Mouse (Mus musculus) erythroblast, embryonic 14.5 days (primary cell): ENCODE measurements around the gene Sesn1. TPM values are rescaled to one million over a fixed set of nuclear protein-coding genes. Genes with fewer than 3 reads are reported as not detected.

Experiments used
- H3K27me3 ChIP-seq: 2 replicates; pipeline ENCODE4 v1.6.1; 2012; ENCODE audit warnings: inconsistent platforms; ENCODE audit not compliant: control insufficient read depth
- H3K36me3 ChIP-seq: 2 replicates; pipeline ENCODE4 v1.6.1; 2012; ENCODE audit warnings: mild to moderate bottlenecking, inconsistent platforms; ENCODE audit not compliant: control insufficient read depth
- H3K4me1 ChIP-seq: 2 replicates; pipeline ENCODE4 v1.6.1; 2012; ENCODE audit warnings: inconsistent platforms; ENCODE audit not compliant: control insufficient read depth
- H3K4me3 ChIP-seq: replicated peaks from 2 replicates; pipeline ENCODE3; 2012; ENCODE audit warnings: moderate library complexity, mild to moderate bottlenecking, inconsistent platforms
- H3K9me3 ChIP-seq: 2 replicates; pipeline ENCODE4 v1.6.1; 2012; ENCODE audit warnings: low read length, inconsistent platforms, mixed read lengths; ENCODE audit not compliant: control insufficient read depth
- GATA1 ChIP-seq: IDR thresholded peaks from 2 replicates; pipeline ENCODE4 v1.6.1; 2012; ENCODE audit warnings: low read length, inconsistent platforms, mixed read lengths
- TAL1 ChIP-seq: IDR thresholded peaks from 3 replicates; pipeline ENCODE4 v1.6.1; 2012; ENCODE audit warnings: low read length, inconsistent platforms, mixed read lengths
- polyA plus RNA-seq: library from polyadenylated mRNA; stranded (reverse); fragments of >175 nt; gene quantifications from 2 replicates; pipeline ENCODE4 v1.2.3, GENCODE M21; 2012

The Sesn1 gene
- polyA plus RNA-seq, 1 experiment: 0.38 TPM

DNA sequence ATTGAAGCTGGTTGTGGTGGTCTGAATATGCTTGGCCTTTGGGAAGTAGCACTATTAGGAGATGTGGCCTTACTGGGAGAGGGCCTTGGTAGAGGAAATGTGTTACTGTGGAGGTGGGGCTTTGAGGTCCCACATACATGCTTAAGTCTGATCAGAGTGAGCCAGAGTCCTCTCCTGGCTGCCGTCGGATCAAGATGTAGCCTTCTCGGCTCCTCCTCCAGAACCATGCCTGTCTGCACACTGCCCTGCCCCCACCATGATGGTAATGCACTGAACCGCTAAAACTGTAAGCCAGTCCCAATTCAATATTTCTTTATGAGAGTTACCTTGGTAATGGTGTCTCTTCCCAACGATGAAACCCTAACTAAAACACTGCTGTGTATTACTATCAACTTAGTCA is 19.5 kb downstream of the Sesn1 start:
- H3K9me3 ChIP-seq: no peaks in the 10 kb centered on the region
- H3K4me1 ChIP-seq: peaks cover 26% of the 10 kb centered on the region
- H3K36me3 ChIP-seq: no peaks in the 10 kb centered on the region
- no peak overlapping the region for H3K4me3 ChIP-seq
- no peak for TF ChIP-seq GATA1
- TF ChIP-seq TAL1: no peak
- H3K27me3 ChIP-seq: no peaks in the 10 kb centered on the region

DNA sequence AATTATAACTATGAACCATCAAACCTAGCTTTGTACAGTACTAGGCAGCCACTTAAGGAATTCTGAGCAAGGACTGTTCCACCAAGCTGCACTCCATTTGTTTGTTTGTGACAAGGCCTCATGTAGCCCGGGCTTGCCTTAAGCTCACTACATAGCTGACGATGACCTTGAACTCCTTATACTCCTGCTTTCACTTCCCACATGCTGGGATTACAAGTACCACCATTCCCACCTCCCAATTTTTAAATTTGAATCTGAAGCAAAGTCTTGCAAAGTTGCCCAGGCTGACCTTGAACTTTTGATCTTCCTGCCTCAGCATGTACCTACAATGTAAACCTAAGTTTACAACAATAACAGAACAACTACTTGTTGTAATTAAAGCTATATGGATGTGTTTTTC is 20.2 kb downstream of the Sesn1 start:
- no peaks in the 10 kb centered on the region for H3K27me3 ChIP-seq
- TF ChIP-seq GATA1: no peak
- no peak for TF ChIP-seq TAL1
- H3K9me3 ChIP-seq: no peaks in the 10 kb centered on the region
- H3K36me3 ChIP-seq: no peaks in the 10 kb centered on the region
- peaks cover 26% of the 10 kb centered on the region for H3K4me1 ChIP-seq
- no peak overlapping the region for H3K4me3 ChIP-seq

DNA sequence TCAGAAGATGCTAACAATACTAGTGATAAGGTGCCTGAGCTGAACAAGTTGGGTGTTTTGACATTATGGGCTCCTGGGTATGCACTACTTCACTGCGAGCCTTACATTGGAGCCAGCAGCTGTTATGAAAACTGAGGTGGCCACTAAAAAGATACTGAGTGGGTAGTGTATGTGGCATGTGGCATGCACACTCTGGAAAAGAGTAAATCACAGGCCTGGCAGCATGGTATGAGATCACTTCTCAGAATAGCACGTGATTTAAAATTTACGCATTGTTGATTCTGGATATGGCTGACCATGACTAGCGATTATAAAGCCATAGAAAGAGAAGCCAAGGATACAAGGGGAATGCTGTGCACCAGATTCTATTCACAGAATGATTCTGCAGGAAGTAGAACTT is 20.7 kb downstream of the Sesn1 start:
- H3K36me3 ChIP-seq: no peaks in the 10 kb centered on the region
- H3K27me3 ChIP-seq: no peaks in the 10 kb centered on the region
- no peak overlapping the region for H3K4me3 ChIP-seq
- no peak for TF ChIP-seq GATA1
- TF ChIP-seq TAL1: no peak
- no peaks in the 10 kb centered on the region for H3K9me3 ChIP-seq
- peaks cover 24% of the 10 kb centered on the region for H3K4me1 ChIP-seq

DNA sequence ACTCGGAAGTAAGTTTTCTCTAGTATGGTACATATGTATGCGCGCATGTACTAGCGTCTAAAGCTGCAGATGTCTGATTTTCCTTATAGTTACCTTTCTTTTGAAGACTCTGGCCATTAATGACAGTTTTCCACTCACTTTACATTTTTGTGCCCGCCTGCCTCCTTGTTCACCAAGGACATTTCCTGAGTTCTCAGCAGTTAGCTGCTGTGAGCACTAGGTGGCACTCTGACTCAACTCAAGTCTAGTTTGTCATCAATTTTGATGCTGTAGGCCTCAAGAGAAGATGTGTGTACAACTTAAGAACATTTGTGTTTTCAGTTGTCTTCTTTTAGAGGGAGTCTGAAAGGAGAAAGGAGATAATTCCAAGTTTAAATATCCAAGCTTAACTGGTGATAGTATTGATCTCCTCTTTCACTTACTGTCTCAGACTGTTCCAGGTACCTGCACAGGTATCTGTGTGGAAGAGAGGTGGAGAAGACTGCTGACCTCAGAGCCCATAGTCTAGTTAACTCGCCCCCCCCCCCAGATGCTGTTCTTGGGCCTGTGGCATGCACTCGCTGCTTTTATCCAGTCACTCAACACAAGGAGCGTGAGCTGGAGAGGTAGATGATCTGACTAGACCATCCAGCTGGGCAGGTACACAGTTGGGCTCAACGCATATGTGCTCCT is 21.3 kb downstream of the Sesn1 start:
- Histone ChIP-seq H3K27me3 (no peaks in the 10 kb centered on the region), H3K9me3 (no peaks in the 10 kb centered on the region), H3K4me3 (no peak overlapping the region), H3K36me3 (no peaks in the 10 kb centered on the region), H3K4me1 (peaks cover 22% of the 10 kb centered on the region)
- TF ChIP-seq TAL1 (no peak), GATA1 (no peak)

DNA sequence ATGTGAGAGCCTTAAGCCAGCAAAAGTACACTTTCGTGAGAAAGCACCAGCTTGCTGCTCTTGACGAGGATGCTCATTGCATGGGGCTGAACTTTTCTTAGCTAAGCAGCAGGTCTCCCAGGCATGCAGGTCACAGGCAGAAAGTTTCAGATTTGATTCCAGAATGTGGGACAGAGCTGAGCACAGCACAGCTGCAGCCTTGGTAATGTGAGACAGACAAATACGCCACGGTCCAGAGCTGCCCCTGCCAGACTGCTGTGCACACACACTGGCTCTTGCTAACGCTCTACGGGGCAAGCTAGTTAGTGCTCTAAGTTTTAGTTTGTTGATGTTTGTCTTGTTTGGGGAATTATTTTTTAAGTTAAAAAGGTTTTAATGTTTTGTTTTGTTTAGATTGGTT is 22.5 kb downstream of the Sesn1 start:
- peaks cover 15% of the 10 kb centered on the region for H3K4me1 ChIP-seq
- no peak overlapping the region for H3K4me3 ChIP-seq
- H3K36me3 ChIP-seq: peaks cover 5% of the 10 kb centered on the region
- H3K27me3 ChIP-seq: no peaks in the 10 kb centered on the region
- TF ChIP-seq GATA1 (no peak), TAL1 (no peak)
- 0 out of 2 replicates have a peak, but pooled peaks cover 2% of the 10 kb centered on the region for H3K9me3 ChIP-seq

- Histone ChIP-seq H3K9me3 (0 out of 2 replicates have a peak, but pooled peaks cover 2% of the 10 kb centered on the region), H3K36me3 (peaks cover 7% of the 10 kb centered on the region), H3K4me1 (peaks cover 3% of the 10 kb centered on the region), H3K4me3 (no peak overlapping the region), H3K27me3 (no peaks in the 10 kb centered on the region)
- no peak for TF ChIP-seq TAL1
- no peak for TF ChIP-seq GATA1
These were observed 24.4 kb downstream of the Sesn1 start for GRCm38 (mm10) chr10:41834131-41834530.

GRCm38 (mm10) chr10:41838911-41839310 is 29.2 kb downstream of the Sesn1 start:
- Histone ChIP-seq H3K27me3 (no peaks in the 10 kb centered on the region), H3K9me3 (peaks cover 8% of the 10 kb centered on the region), H3K36me3 (peaks cover 10% of the 10 kb centered on the region), H3K4me3 (no peak overlapping the region), H3K4me1 (no peaks in the 10 kb centered on the region; the same call in 1 of the 2 replicates)
- no peak for TF ChIP-seq TAL1

GRCm38 (mm10) chr10:41847737-41848136 is 38.0 kb downstream of the Sesn1 start:
- H3K36me3 ChIP-seq: peaks cover 2% of the 10 kb centered on the region; the same call in 1 of the 2 replicates
- H3K9me3 ChIP-seq: no peaks in the 10 kb centered on the region
- no peak overlapping the region for H3K4me3 ChIP-seq
- peaks cover 19% of the 10 kb centered on the region for H3K4me1 ChIP-seq
- TF ChIP-seq GATA1 (no peak), TAL1 (no peak)
- H3K27me3 ChIP-seq: no peaks in the 10 kb centered on the region

DNA sequence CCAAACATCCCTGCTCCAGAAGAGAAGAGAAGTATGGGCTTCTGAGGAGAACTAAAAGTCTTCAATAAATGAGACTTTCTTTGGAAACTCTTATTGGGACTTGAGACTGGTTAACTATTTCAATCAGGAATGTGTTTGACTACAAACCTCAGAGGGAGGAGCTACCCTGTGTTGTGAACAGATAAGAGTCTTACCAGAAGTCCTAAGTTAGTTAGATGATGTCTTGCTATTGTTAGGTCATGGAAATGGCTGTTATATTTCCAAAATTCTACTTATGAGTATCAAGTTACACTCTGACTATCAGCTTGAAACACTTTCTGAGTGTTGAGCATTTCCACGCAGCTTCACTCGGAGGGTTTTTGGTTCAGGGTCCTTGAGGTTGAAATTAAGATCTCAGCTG is 39.0 kb downstream of the Sesn1 start:
- H3K9me3 ChIP-seq: no peaks in the 10 kb centered on the region
- TF ChIP-seq TAL1 (no peak), GATA1 (no peak)
- H3K36me3 ChIP-seq: peaks cover 2% of the 10 kb centered on the region; the same call in 1 of the 2 replicates
- H3K4me3 ChIP-seq: no peak overlapping the region
- no peaks in the 10 kb centered on the region for H3K27me3 ChIP-seq
- peaks cover 19% of the 10 kb centered on the region for H3K4me1 ChIP-seq

DNA sequence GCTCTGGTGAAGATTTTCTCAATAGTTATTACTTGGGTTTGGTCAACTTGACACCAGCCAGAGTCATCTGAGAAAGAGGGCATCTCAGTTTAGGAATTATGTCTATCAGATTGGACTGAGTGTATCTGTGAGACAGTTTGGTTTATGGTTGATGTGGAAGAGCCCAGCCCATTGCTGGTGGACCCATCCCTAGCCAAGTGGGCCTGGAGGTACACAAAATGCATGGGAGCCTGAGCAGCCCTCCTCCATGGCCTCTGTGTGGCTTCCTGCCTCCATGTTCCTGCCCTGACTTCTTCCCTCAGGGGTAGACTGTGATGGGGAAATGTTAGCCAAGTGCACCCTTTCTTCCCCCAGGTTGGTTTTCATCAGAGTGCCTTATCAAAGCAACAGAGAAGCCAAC is 50.1 kb downstream of the Sesn1 start:
- TF ChIP-seq GATA1 (no peak), TAL1 (no peak)
- Histone ChIP-seq H3K9me3 (no peaks in the 10 kb centered on the region), H3K4me1 (peaks cover 13% of the 10 kb centered on the region), H3K4me3 (no peak overlapping the region), H3K27me3 (no peaks in the 10 kb centered on the region), H3K36me3 (no peaks in the 10 kb centered on the region)
